Mouse (Mus musculus): ENCODE data around the gene Dmwd. TPM values are rescaled to one million over a fixed set of nuclear protein-coding genes. Genes with fewer than 3 reads are reported as not detected.

Dmwd gene
- total RNA-seq, 1 experiment from 2014 or later = 12.7 TPM

DNA sequence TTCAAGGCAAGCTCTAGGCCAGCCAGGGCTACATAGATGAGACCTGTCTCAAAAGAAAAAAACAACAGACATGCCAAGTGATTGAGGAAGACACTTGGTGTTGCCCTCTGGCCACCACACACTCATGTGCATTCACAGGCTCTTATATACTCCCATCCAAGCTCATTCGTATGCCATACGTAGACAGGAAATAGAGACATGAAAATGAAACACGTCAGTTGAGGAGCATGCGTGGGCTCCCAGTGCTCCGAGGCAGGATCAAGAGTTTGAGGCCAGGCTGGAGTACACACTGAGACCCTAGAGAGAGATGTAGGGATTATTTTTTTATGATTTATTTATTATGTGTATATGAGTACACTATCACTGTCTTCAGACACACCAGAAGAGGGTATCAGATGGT lies 53.4 kb downstream of the Dmwd start:
- ATAC-seq (replicated peaks; ENCODE audit: low read depth, poor library complexity, severe bottlenecking) = no peak

DNA sequence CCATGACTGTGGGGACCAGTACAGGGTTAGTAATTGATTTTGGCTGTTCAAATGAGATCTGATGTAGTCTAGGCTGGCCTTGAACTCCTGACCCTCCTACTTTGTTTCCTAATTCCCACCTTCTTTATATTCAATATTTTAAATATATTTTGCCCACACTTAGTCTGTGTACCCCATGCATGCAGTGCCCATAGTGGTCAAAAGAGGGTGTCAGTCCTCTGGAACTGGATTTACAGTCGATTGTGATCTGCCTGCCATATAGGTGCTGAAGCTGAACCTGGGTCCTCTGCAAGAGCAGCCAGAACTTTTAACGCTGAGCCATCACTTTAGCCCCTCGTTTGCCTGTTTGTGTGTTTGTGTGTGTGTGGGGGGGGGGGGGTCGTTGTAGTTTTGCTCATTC lies 54.6 kb downstream of the Dmwd start:
- no peak for ATAC-seq (replicated peaks; ENCODE audit: low read depth, poor library complexity, severe bottlenecking)

DNA sequence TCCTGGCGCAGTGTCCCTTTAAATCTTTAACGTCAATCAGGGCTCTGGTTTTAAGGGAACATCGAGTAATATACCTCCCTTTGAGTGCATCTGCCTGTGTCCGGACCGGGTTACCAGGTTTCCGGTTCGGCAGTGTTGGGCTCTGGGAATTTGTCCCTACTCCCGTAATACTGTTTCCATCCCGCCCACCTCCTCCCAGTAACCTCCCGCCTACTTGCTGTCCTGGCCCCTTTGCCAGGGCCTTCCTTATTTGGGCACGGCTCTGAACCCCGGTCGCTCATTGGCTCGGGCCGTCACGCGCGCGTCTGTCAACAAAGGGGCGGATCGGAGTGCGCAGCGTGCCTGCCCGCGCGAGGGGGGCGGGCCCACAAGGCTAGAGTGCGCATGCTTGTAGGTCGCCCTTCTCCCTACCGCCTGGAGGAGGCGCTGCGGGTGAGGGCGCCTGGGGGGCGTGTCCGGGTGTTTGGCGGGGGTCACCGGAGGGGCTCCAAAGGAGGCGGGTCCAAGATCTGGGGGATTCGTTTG lies 55.4 kb downstream of the Dmwd start:
- peak; percentile 99 for ATAC-seq (replicated peaks; ENCODE audit: low read depth, poor library complexity, severe bottlenecking)

Other genes starting within 250 kb of the Dmwd start
- 0.37 and 0.49 TPM in 2 replicates for gene Mill2, start 236.3 kb upstream of the Dmwd start, total RNA-seq (2017)
- gene Pglyrp1, start 204.9 kb upstream of the Dmwd start, total RNA-seq (2017) = 2.2 and 10.0 TPM in 2 replicates
- gene Ccdc61, start 165.8 kb upstream of the Dmwd start, total RNA-seq (2017) = 16.5 and 19.8 TPM in 2 replicates
- 0.14 TPM in 1 of 2 replicates, not detected in the other for gene Nova2, start 150.3 kb upstream of the Dmwd start, total RNA-seq (2017)
- not detected in 2 replicates for gene Nanos2, start 88.8 kb upstream of the Dmwd start, total RNA-seq (2017)
- gene Mypop, start 85.0 kb upstream of the Dmwd start, total RNA-seq (2017) = 0.64 TPM in 1 of 2 replicates, not detected in the other
- 13.1 and 14.6 TPM in 2 replicates for gene Irf2bp1, start 72.2 kb upstream of the Dmwd start, total RNA-seq (2017)
- gene Foxa3, start 52.7 kb upstream of the Dmwd start, total RNA-seq (2017) = 0.50 TPM in 1 of 2 replicates, not detected in the other
- gene Sympk, start 51.9 kb upstream of the Dmwd start, total RNA-seq (2017) = 48.9 and 54.0 TPM in 2 replicates
- gene Rsph6a, start 21.5 kb upstream of the Dmwd start, total RNA-seq (2017) = not detected in 2 replicates
- 0.32 TPM in 1 of 2 replicates, not detected in the other for gene Dmpk, start 7.6 kb downstream of the Dmwd start, total RNA-seq (2017)
- gene Six5, start 18.4 kb downstream of the Dmwd start, total RNA-seq (2017) = 3.1 and 5.1 TPM in 2 replicates
- 0.68 and 1.5 TPM in 2 replicates for gene Gm4969, start 42.1 kb downstream of the Dmwd start, total RNA-seq (2017)
- 5.7 and 6.6 TPM in 2 replicates for gene Fbxo46, start 43.6 kb downstream of the Dmwd start, total RNA-seq (2017)
- 3.7 and 5.4 TPM in 2 replicates for gene Qpctl, start 73.1 kb downstream of the Dmwd start, total RNA-seq (2017)
- 73.5 and 79.5 TPM in 2 replicates for gene Snrpd2, start 73.5 kb downstream of the Dmwd start, total RNA-seq (2017)
- gene Gipr, start 89.9 kb downstream of the Dmwd start, total RNA-seq (2017) = not detected in 2 replicates
- 10.6 and 15.9 TPM in 2 replicates for gene Eml2, start 100.2 kb downstream of the Dmwd start, total RNA-seq (2017)
- not detected in 2 replicates for gene Gpr4, start 136.3 kb downstream of the Dmwd start, total RNA-seq (2017)
- 22.4 and 24.0 TPM in 2 replicates for gene Opa3, start 152.1 kb downstream of the Dmwd start, total RNA-seq (2017)
- 47.6 and 61.7 TPM in 2 replicates for gene Vasp, start 195.6 kb downstream of the Dmwd start, total RNA-seq (2017)
- not detected in 2 replicates for gene Ppm1n, start 203.8 kb downstream of the Dmwd start, total RNA-seq (2017)
- 0.14 TPM in 1 of 2 replicates, not detected in the other for gene Rtn2, start 206.4 kb downstream of the Dmwd start, total RNA-seq (2017)
- 61.8 and 98.3 TPM in 2 replicates for gene Fosb, start 233.8 kb downstream of the Dmwd start, total RNA-seq (2017)